Mouse (Mus musculus) bone marrow, adult 2 months (tissue): Measurements from ENCODE around the gene Atp2a2. TPM values are rescaled to one million over a fixed set of nuclear protein-coding genes. Genes with fewer than 3 reads are reported as not detected.

Experiments used
- H3K27ac ChIP-seq: fragments of 200-500 bp; 2 replicates; pipeline ENCODE4 v1.5.1; 2012; ENCODE audit warnings: low read depth, mild to moderate bottlenecking, control low read depth, inconsistent platforms, low read length; ENCODE audit not compliant: control insufficient read depth, poor library complexity, insufficient read depth
- H3K4me1 ChIP-seq: fragments of 200-500 bp; 2 replicates; pipeline ENCODE4 v1.6.1; 2011; ENCODE audit warnings: low read length; ENCODE audit not compliant: control insufficient read depth, insufficient read depth
- H3K4me3 ChIP-seq: fragments of 200-500 bp; replicated peaks from 2 replicates; pipeline ENCODE3; 2011; ENCODE audit warnings: mild to moderate bottlenecking, low read depth, low read length, control low read depth; ENCODE audit not compliant: control insufficient read depth
- CTCF ChIP-seq: fragments of 200-500 bp; IDR thresholded peaks from 2 replicates; pipeline ENCODE4 v1.5.1; 2011; ENCODE audit warnings: low read length, control low read depth; ENCODE audit not compliant: control insufficient read depth, insufficient read depth
- POLR2A ChIP-seq: fragments of 200-500 bp; IDR thresholded peaks from 2 replicates; pipeline ENCODE4 v1.6.1; 2011; ENCODE audit warnings: low read depth, mild to moderate bottlenecking, control low read depth, low read length, borderline replicate concordance; ENCODE audit not compliant: control insufficient read depth
- WGBS: fragments of 180-500 bp; shearing (Covaris S2); methylation state at CpG from one replicate; pipeline ENCODE4 v1.1.7; 2018; 5-methylcytosine and 5-hydroxymethylcytosine counted together
- polyA plus RNA-seq: library from polyadenylated mRNA; stranded (reverse); fragments of >200 nt; gene quantifications from 2 replicates; pipeline ENCODE4 v1.2.4, GENCODE M21; 2011; ENCODE audit warnings: low replicate concordance; ENCODE audit not compliant: missing spikeins, insufficient read depth, insufficient read length

Gene Atp2a2
- polyA plus RNA-seq, 1 experiment = 35.8 TPM

DNA sequence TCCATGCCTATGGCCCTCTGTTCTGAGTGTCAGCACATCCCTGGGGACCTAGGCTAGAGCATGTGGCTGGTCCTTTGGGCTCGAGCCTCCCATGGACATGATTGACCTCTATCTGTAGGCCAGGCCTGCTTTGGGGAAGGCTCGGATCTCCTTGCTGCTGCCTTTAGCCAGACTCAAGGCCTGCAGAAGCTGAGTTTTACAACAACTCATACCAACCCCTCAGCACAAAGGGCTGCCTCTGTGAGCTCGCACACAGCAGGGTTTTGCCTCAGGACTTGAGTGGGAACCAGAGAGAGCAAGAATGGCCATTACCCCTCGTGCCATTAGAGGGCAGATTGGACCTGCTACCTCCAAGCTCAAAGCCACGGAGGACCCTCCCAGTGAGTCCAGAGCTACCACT, 53.2 kb downstream of the Atp2a2 start:
- no peaks in the 10 kb centered on the region for H3K4me1 ChIP-seq
- TF ChIP-seq POLR2A = no peak
- TF ChIP-seq CTCF = no peak
- no peak overlapping the region for H3K27ac ChIP-seq
- H3K4me3 ChIP-seq = no peak overlapping the region
- WGBS = 86% methylated on average over 5 of the region's 5 CpGs

DNA sequence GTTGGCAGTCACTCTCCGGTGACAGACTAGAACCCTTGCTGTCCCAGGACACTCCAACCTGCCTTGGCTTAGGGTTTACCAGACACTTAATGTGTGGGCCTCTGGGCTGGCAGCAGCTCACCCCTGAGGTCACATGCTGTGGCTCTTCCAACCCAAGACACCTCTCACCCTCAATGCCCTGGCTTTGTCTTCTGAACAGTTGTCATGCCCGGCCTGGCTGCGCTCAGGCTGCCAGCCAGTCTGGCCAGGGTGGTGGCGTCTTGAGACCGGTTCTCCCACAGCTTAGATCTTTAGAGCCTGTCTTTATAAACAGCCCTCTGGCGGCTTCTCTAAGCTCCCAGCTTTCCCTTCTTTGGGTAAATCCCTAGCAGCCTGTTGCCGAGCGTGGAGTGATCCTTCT, 54.2 kb downstream of the Atp2a2 start:
- Histone ChIP-seq H3K27ac (no peak overlapping the region), H3K4me1 (no peaks in the 10 kb centered on the region), H3K4me3 (no peak overlapping the region)
- TF ChIP-seq POLR2A (no peak), CTCF (no peak)
- WGBS = 93% methylated on average over 8 of the region's 8 CpGs

DNA sequence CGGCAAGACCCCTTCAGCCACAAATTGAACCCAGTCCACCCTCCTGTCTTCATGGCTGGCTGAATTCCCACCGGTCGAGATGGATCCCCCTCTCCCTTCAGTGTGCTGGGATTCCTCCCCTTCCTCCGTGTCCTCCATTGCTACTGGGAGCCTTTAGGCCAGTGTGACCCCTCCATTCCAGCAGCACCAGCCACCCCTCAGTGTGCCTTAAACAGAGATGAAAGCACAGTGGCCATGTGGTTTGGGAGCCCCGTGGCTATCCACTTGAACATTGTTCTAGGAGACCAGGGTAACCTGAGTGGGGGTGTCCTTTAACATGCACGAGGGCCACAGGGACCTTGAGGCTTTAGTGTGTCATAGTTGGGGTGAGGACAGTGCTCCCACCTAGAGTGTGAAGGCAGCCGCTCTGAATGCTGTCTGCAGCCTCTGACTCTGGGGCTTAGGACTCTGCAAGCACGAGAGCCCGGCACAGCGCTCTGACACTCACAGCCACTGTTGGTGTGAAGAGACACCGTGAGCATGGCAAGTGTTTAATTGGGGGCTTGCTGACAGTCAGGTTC, 56.9 kb downstream of the Atp2a2 start:
- 86% methylated on average over 11 of the region's 11 CpGs for WGBS
- no peak overlapping the region for H3K27ac ChIP-seq
- no peaks in the 10 kb centered on the region for H3K4me1 ChIP-seq
- TF ChIP-seq CTCF = no peak
- TF ChIP-seq POLR2A = no peak
- no peak overlapping the region for H3K4me3 ChIP-seq

DNA sequence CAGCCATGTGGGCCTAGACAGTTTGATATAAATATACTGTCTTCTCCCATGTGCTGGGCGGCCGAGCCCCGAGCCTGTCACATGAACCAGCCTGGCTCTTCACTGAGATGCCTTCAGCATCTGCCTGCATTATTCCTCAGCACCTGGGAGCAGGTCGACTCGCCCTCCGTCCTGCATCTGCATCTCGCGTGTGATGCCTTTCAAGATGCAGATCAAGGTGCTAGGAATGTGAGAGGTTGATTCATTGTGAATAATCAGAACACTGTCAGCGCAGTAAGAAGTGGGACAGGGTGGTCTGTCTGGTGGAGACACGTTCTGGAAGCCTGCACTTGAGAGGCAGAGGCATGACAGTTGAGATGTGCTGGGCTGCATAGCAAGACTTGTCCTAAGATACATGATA, 57.5 kb downstream of the Atp2a2 start:
- 95% methylated on average over 10 of the region's 10 CpGs for WGBS
- H3K4me1 ChIP-seq = no peaks in the 10 kb centered on the region
- no peak overlapping the region for H3K27ac ChIP-seq
- H3K4me3 ChIP-seq = no peak overlapping the region
- TF ChIP-seq POLR2A = no peak
- TF ChIP-seq CTCF = no peak

DNA sequence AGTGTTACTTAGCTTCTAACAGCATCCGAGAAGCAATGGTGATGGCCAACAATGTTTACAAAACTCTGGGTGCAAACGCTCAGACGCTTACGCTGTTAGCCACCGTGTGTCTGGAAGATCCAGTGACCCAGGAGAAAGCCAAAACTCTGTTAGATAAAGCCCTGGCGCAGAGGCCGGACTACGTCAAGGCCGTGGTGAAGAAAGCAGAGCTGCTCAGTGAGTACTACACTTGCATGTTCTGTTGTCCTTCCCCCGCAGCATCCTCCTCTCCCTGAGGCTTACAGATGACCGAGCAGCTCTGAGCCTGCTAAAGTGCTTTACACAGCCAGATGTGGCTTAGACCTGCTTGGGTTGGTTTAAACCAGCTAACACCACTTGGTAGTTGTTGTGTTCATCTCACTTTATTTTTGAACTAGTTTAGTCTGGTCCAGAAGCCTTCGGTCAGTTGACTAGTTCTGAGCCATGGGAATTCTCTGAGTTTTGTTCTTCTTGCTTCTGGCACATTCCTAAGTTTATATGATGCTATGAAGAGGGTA, 61.9 kb downstream of the Atp2a2 start:
- WGBS = 92% methylated on average over 12 of the region's 12 CpGs
- no peak for TF ChIP-seq CTCF
- H3K4me1 ChIP-seq = no peaks in the 10 kb centered on the region
- no peak overlapping the region for H3K4me3 ChIP-seq
- H3K27ac ChIP-seq = no peak overlapping the region

DNA sequence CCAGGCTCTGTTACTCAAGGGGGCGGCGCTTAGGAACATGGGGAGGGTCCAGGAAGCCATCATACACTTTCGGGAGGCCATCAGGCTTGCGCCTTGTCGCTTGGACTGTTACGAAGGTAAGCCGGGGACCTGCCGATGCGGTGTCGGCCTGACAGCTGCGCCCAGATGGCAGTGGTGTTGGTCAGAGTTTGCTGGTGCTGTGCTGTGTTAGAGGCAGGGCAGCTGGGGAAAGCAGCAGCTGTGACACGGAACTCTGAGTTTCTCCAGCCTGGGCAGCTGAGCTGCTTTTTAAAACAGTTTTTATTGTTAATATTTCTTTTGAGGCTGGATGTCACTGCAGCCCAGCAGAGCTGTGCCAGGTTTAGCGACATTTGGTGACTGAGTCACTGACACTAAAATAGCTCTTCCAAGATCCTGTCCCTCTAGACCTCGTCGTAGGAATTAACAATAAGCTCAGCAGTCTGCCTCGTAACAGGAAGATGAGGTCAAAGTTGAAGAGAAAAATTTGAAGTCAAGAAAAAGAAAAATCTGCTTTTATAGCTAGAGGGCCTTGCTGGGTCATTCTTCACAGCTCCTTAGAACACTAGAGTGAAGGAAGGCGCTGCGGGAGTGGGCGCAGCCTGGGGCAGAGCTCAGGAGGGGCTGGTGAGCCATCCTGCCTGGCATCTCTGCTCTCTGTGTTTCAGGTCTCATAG, 62.5 kb downstream of the Atp2a2 start:
- TF ChIP-seq CTCF (no peak), POLR2A (no peak)
- Histone ChIP-seq H3K27ac (no peak overlapping the region), H3K4me1 (no peaks in the 10 kb centered on the region), H3K4me3 (no peak overlapping the region)
- WGBS = 93% methylated on average over 19 of the region's 19 CpGs

DNA sequence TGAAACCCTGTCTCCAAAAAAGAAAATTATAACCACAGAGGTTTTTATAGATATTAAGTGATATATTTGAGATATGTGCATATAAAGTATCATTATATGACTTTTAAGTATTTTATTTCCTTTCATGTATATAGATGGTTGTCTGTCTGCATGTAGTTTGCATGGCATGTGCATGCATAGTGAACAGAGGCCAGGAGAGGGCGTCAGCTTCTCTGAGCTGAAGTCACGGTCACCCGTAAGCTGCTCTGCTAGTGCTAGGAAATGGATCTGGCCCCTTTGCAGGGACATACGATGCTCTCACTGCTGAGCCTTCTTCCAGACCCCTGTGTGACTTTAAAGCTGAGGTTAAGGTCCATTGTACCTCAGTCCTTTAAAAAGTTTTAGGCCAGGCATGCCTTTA, 67.5 kb downstream of the Atp2a2 start:
- Histone ChIP-seq H3K27ac (no peak overlapping the region), H3K4me3 (no peak overlapping the region), H3K4me1 (no peaks in the 10 kb centered on the region)
- WGBS = 80% methylated on average over 4 of the region's 4 CpGs
- peak; percentile 20; the same call in 1 of the 2 replicates for TF ChIP-seq CTCF
- no peak for TF ChIP-seq POLR2A

DNA sequence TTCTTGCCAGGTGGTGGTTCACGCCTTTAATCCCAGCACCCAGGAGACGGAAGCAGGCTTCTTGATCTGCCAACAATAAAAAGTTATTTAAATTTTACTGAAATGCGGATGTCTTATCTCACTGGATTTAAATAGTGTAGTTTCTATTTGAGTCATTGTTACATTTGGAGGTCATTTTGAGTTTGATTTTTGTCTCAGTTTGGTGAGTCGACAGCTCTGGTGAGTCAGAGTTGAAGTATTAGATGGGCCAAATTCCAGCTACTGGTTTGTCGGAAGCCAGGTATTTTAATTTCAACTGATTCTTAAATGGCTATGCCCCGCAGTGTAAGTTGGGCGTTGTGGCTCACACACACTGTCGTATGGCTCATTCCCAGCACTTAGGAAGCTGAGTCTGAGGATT, 70.8 kb downstream of the Atp2a2 start:
- 96% methylated on average over 8 of the region's 8 CpGs for WGBS
- Histone ChIP-seq H3K4me1 (no peaks in the 10 kb centered on the region), H3K27ac (no peak overlapping the region), H3K4me3 (no peak overlapping the region)
- TF ChIP-seq CTCF (no peak), POLR2A (no peak)

DNA sequence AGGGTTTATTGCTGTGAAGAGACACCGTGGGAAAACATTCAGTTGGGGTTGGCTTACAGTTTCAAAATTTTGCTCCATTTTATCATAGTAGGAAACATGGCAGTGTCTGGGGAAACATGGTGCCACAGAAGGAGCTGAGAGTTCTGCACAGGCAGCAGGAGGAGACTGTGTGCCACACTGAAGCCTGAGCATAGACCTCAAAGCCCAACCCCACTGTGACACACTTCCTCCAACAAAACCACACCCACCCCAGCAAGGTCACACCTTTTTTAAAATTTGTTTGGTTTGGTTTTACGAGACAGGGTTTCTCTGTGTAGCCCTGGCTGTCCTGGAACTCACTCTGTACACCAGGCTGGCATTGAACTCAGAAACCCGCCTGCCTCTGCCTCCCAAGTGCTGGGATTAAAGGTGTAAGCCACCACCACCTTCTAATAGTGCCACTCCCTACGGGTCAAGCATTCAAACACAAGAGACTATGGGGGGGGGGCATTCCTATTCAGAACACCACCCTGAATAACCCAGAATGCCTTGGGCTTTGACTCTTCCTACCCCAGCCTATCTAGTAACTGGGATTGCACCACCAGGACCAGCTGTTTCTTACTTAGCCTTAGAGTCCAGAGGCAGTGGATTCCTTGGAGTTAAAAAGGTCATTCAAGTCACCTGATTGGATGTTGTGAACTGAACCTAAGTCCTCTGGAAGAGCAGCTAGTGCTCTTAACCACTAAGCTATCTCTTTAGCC, 71.8 kb downstream of the Atp2a2 start:
- WGBS = 82% methylated on average over 4 of the region's 4 CpGs
- no peak overlapping the region for H3K4me3 ChIP-seq
- TF ChIP-seq POLR2A (no peak), CTCF (no peak)
- H3K27ac ChIP-seq = no peak overlapping the region
- no peaks in the 10 kb centered on the region for H3K4me1 ChIP-seq
